Mouse (Mus musculus) adrenal gland (tissue): ENCODE measurements around the gene Thoc5.

Source experiments
- intact Hi-C: fragments of 180-260 bp; cut with DNase I; formaldehyde crosslinking; loops from one replicate; pipeline ENCODE4 v1.15.1; 2025

Gene Thoc5

DNA sequence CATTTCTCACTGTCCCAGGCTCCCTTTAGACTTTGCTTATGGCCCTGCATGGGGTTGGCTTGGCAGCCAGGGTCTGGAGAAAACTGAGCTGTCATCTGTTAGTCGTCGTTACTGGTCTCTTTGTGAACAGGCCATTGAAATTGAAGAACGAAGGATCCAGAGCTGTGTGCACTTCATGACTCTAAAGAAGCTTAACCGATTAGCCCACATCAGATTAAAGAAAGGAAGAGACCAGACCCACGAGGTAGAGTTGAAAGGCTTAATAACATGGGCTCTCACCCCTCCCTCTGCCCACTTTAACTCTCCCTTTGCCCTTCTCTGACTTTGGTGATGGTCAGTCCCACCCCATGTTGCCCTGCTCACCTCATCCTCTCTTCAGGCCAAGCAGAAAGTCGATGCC lies 6.8 kb downstream of the Thoc5 start:
- intact Hi-C loops: no loop called here

DNA sequence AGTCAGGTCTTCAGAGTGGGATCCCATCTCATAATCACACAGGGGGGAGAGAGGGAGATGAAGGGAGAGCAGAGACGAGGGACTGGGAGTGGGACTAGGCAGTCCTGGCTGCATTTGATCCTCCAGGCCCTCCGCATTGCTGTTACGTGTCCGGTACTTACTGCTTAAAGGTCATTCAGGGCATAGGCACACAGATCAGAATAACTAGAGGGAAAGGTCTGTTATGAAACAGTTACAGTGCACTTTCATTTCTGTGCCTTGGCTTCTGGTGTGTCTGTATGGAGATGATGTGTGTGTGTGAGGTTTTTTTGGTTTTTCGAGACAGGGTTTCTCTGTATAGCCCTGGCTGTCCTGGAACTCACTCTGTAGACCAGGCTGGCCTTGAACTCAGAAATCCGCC lies 11.1 kb downstream of the Thoc5 start:
- intact Hi-C loops: no loop called here

DNA sequence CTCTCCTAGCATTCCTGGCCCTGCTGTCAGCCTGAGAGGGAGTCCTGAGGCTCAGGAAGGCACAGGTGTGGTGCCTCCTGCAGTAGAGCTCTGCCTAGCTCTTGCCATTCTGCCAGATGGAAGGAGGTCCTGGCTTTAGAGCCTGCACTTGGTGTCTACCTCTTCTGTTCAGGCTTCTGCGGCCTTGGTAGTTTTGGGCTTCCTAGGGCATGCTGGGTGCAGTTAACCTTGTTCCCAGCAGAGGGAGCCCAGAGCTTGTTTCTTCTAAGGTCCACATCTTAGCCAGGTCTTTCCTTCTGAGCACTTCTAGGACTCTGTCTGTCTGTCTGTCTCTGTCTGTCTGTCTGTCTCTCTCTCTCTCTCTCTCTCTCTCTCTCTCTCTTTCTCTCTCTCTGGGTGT lies 20.9 kb downstream of the Thoc5 start:
- intact Hi-C loops: loop anchor here (2.0 kb wide), 1 partner anchor 59 kb away; no protein-coding TSS in a partner anchor

DNA sequence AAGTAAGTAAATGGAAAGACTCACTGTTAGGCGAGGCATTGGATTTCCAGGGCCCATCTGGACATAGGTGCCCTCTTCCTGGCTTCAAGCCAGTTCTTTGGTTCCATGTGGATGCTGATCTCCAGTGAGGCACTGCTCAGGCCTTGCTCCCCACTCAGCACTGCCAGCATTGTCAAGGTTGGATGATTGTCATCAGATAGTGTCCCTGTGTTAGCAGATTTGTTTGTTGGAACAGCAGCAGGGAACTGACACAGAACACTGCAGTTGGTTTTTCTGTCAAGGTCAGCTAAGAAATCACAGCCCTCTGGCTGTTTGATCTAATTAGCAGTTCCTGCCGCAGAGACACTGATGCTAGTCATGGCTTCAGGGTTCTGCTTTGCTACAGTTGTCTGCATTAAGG lies 26.2 kb downstream of the Thoc5 start:
- intact Hi-C loops: no loop called here

DNA sequence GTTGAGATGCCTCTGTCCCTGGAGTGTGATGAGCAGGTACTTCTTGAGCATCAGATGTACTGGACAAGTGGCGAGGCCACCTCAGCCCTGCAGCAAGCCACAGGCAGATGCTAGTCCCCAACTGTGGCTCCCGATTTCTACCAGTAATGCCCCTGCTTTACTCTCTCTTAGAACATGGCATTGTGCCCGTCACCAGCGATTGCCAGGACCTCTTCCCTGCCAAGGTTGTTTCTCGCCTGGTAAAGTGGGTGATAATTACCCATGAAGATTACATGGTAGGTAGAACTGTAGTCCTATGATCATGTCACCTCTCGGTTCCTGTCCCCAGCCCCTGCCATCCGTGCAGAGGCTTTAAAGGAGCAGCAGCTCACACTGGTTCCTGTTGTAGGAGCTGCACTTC lies 26.6 kb downstream of the Thoc5 start:
- intact Hi-C loops: no loop called here

DNA sequence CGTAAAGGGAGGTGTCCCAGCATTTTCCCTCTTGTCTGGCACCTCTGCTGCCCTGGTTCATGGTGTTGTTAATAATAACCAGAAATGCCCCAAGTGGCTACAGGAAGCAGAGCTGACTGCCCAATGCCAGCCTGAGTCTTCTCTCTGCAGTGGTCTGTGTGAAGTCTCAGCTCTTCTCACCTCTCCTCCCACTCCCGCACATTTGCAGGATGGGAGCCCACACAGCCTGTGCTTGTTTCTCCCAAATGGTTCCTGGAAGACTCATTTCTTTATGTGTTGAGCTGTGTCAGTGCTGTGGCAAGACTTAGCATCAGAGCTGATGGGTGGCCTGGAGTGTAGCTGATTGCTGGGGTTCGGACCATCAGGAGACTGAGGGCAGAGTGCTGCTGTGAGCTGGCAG lies 32.1 kb downstream of the Thoc5 start:
- intact Hi-C loops: no loop called here

DNA sequence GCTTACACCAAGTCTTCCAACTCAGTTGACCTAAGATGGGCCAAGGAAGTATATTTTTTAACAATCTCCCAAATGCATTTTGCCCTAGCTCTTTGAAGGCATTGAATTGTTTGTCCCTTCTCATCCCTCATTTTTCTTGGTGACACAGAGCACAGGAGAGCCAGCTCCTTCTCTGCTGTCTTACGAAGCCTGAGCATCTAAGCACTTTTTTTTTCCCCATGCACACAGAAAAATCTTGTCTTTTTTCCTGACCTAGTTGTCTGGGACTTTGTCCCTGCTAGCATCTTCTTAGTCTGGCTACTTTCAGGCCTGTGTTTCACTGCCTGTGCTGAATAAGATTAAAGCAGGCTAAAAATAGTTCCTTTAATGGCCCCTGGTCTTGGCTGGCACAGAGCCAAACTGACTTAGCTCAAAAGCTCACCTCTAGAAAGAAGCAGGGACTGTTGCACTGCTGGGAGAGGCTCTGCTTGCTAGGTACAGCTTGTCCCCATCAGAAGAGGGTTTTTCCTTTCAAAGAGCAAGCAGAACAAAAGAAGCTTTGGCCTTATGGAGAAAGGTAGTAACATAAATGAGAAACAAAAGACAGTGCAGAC lies 36.0 kb downstream of the Thoc5 start:
- intact Hi-C loops: no loop called here

DNA sequence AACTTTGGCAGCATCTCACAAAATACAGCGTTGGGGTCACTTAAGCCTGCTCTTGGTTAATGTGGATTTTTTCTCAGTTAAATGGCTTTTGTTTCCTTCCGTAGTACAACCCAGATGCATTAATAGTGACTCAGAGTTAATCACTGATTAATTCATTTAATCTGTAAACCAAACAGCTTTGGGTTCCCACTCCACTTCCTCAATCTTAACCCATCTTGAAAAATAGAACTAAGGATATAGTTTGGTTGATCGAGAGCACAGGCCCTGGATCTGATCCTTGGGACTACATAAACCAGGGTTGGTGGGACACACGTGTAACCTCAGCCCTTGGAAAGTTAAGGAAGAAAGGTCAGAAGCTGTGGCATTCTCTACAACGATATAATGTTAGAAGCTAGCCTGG lies 41.1 kb downstream of the Thoc5 start:
- intact Hi-C loops: no loop called here

DNA sequence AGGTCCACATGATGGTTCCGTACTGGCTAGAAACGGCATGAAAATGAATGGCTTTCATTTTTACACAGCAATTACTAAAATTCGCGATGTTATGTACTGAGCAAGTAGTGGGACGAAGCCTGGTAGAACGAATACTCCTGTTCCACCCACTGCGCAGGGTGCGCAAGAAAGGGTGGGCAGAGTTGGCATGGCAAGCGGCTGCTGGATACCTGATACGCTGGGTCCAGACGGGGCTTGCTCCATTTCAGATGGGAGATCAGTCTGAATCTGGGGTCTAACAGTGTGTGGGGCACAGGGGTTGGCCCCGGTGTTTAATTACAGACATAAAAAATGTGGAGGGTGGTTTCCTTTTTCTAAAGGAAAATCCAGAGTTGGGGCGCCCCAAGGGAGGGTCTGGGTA lies 51.4 kb downstream of the Thoc5 start:
- intact Hi-C loops: no loop called here

DNA sequence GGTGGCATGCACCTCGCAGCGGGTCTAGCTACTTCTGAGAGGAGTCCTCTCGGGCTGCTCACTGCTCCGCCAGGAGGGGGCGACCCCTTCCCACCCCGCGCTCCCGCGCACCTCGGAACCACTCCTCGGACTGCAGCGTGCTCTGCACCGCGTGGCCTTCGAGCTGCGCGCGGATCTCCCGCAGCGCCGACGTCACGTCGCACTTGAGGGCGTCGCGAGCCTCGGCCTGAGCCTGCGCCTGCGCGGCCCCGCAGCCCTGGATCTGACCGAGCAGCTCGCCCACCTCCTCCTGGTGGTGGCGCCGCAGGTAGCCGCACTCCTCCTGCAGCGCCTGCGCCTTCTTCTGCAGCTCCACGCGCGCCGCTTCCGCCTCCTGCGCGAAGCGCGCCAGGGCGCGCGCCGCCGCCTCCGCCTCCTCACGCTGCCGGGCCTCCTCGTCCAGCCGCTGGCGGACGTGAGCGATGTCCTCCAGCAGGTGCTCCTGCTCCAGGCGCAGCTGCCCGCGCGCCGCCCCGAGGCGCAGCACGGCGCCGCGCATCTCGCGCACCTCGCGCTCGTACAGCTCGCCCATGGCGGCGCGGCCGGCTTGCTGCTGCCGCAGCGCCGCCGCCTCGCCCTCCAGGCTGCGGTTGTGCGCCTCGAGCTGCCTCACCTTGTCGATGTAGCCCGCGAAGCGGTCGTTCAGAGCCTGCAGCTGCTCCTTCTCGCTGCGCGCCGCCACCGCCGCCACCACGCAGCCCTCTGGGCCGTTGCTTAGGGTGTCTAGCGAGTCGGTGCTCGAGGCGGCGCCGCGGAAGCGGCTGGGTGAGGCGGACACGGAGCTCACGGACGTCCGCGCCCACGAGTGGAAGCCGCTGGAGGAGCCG lies 52.1 kb downstream of the Thoc5 start:
- intact Hi-C loops: no loop called here

DNA sequence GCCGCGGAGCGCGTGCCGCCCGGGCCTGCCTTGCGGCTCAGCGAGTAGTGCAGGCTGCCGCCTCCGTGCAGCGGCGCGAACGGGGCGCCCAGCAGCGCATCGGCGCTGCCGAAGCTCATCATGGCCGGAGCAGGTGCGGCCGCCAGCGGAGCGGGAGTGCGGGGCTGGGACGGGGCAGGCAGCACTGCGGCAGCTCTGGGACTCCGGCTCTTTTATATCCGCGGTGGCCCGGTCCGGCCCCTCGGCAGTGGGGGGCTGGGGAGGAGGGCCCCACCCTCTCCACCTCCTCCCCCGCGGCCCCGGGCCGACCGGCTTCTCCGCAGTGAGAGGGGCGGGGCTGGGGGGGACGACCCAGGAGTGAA lies 52.7 kb downstream of the Thoc5 start, which contains the start of gene Nefh:
Gene Nefh, minus strand, starts transcription at position 252 of the 362 bp plus-strand sequence.
- intact Hi-C loops: no loop called here

DNA sequence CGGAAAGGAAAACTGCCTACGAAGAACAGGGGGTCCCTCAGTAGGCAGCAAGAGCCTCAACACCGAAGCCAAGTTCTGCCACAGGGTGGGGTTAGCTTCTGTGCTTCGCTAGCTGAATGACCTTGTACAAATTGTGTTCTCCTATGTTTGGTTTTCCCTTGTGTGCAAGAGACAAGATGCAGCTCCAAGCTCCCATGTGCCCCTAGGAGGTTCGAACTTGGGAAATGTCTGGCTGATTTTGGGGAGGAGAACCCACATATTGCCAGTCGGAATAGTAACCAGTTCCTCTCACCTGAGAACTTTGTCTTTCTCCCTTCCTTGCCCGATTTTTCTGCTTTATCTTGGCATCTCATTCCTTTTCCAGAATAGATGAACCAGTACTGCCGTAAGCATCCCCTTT lies 53.7 kb downstream of the Thoc5 start:
- intact Hi-C loops: no loop called here

DNA sequence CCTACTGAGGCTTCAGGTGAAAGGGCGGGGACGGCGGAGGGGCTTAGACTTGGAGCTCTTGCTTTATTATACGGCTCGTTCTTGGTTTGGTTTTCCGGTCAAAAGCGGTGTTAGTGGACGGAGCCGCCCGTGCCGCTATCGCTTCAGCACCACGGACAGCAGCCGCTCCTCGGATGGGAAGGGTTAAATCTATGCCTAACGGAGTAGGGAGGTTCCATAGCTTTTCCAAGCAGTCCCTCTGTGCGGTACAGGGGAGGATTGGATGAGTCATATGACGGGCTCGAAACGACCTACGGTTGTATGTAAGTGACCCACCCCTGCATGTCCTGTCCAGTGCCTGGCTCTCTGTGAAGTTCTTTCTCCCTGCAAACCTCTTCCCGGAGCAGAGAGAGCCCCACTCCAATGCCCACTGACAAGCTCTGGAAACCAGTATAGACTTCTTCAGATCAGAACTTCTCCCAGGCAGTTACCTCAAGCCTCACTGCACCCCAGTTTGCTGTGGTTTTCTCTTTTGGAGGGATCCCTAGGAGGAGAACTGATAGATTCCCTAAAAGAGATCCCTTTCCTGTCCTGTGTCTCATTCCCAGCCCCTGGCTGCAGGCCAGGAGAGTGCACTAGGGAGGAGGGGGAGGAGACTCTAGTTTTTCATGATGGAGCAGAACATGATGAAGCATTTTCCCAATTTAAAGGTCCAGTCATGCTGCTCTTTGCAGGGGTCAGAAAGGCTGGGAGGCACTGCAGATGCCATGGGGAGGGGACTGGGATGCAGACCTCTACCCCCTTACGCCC lies 54.3 kb downstream of the Thoc5 start:
- intact Hi-C loops: no loop called here

DNA sequence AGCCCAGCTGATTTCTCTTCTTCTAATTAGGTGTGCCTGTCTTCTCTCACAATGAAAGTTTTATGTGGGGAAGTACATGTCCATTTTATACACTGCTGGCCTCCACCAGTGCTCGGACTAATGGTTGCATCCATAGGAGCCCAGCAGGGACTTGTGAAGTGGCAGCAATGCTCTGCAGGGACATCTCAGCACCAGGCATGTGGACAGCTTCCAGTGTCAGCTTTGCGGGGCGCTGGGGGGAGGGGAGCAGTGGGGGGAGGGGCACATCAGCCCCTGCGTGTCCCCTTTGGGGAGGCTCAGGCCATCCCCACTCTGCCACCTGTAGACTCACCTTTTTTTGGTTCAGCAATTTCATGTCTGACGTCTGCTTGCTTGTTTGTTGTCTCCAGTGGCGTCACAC lies 58.3 kb downstream of the Thoc5 start:
- intact Hi-C loops: no loop called here

DNA sequence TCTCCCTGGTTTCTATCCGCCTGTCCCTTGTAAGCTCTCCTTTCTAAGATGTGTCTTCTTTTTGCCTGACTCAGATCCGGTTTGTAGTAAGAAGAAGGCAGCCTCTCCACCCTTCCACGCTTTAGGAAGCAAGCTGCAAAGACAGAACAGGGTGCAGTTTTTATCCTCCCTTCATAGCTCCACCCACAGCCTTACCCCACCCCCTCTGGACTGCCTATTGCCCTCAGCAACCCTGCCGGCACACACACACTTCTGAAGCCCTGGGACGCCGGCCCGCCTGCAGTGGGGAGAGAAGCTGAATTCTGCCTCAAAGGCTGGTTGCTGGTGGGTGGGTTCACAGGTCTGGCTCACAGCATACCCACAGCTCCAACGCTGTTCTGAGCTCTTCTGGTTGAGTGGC lies 58.8 kb downstream of the Thoc5 start:
- intact Hi-C loops: no loop called here

DNA sequence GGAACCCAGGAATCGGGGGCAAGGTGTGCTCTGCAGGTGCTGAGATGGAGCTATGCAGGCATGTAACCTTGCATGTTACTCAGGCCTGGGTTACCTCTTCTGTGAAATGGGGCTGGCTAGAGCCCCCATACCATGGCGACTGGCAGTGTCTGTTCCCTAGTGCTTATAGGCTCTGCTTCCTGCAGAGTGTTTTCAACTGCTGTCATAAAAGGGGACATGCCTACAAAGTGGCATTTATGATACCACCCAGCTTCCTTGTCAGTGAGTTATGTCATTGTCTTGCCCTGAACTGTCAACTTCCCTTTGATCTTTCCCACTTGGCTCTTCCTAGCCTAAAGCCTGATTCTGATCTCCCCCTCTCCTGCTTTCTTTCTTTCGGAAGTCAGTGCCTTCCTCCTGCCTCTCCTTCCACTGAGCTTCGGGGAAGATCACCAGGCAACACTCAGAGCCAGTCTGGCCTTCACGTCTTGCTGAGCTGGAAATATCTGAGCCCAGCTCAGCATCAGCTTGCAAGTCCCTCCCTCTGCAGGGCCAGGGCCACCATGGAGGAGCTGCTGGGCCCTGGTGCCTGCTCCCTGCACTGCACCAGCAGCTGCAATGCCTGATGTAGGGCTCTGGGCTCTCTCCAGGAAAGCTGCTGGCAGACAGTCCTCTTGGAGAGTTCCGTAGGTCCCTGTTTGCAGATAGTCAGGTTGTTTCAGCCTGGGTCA lies 68.1 kb downstream of the Thoc5 start:
- intact Hi-C loops: no loop called here

DNA sequence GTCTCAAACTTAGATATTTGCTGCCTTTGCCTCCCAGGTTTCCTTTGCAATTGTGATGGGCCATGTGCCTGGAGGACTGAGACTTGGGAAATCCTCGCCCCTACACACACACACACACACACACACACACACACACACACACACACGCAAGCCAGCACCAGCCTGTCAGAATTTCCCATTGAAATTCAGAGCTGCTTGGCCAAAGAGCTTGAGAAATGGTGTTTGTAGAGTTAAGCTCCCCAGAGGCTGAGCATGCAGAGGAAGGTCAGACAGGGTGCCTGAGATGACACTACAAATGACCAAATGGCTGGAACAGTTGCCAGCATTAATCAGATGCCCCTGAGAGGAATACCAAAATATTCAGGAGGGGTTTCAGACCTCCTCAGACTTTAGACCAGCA lies 71.2 kb downstream of the Thoc5 start:
- intact Hi-C loops: no loop called here

DNA sequence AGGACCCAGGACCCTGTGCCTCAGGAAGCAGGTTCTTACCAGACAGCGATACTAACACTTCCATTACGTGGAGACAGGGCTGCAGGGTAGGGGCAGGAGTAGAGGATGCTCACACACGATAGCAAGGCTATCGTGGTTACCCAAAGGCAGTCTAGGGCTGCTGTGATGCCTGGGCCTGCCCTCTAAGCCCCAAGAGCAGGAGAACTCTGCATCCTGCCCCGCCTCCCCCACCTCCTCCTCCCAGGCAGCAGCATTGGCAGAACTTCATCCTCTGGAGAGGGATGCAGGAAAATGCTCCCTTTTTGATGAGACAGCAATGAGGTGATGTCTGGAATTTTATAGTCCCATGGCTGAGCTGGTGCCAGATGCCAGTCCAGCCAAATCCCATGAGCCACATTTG lies 71.8 kb downstream of the Thoc5 start:
- intact Hi-C loops: no loop called here

DNA sequence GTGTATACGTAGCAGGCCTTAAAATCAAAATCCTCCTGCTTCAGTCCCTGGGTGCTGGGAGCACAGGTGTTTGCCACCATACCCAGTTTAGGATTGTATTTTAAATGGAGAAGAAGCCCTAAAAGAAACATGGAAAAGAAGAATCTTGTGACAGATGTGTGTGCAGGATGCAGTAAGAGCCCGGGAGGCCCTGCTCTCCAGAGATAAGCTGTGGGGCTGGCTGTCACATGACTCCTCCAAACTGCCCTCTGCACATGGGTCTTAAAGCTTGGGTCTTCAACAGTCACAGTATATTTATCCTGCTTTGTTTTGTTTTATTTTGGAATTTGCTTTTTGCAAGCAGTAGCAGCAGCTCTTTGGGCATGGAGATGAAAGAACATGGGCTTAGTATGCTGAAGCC lies 72.4 kb downstream of the Thoc5 start:
- intact Hi-C loops: no loop called here

DNA sequence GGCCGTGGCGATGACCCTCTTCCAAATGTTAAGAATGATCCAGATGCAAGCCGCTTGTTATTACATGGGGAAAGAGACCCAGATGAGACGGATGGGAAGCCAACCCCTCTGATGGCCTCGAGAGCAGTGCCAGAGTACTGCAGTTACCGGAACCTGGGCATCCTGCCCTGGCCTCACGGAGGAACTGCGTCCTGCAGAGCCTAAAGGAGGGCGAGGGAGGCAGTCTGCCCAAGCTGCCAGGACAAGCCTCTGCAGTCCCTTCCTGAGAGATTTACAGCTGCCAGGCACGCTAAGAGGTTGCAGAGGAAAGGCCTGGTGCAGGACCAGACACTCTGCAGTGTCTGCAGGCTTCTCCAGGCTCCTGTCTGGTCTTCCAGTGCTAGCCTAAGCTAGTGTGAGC lies 73.3 kb downstream of the Thoc5 start:
- intact Hi-C loops: no loop called here

DNA sequence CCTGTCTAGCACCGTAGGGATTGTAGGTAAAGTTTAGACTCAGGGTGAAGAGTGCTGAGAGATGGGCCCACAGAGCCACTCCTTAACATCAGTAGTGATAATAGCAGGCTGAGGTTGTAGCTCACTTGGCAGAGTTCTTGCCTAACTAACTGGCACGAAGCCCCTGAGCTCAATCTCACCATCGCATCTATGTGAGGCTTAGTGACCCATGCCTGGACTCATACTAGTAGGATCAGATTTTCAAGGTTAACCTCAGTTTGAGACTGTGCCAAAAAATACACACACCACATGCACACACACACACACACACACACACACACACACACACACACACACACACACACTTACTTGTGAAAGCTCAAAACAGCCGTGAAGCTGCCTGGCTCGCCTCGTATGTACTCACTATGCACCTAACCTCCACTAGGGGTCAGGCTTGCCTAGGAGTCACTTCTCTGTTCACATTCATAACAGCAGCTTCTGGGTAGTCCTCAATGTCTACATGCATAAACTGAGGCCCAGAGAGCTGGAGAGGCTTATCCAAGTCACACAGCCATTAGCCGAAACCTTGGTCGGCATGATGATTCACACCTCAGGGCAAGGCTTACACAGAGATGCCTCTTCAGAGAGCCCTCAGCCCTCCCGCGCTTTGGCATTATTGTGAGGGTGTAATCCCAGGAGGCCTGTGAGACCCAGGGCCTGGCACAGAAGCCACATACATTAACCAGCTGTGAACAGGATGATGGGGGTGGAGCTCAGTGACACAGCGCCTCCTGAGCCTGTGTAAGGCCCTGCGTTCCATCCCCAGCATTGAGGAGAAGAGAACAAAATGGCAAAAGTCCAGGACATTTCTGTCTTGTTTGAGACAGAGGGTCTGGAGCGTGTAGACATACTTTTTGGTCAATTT lies 78.1 kb downstream of the Thoc5 start:
- intact Hi-C loops: no loop called here
